Mouse (Mus musculus): ENCODE data around the gene Grm6. TPM values are rescaled to one million over a fixed set of nuclear protein-coding genes. Genes with fewer than 3 reads are reported as not detected.

The Grm6 gene
- polyA plus RNA-seq, 1 experiment, result not detected

GRCm38 (mm10) chr11:50913301-50913700, 62.8 kb downstream of the Grm6 start:
- no peak for DNase-seq (ENCODE audit: extremely low spot score in 1 of 2, low spot score in 1 of 2)

GRCm38 (mm10) chr11:50914461-50914860, 64.0 kb downstream of the Grm6 start:
- DNase-seq (ENCODE audit: extremely low spot score in 1 of 2, low spot score in 1 of 2), result peak in 1 of 2 experiments; percentile 40

Other genes with a start within 250 kb of the Grm6 start
- 6.6 and 7.5 TPM in 2 replicates for gene Adamts2, start 248.6 kb upstream of the Grm6 start, polyA plus RNA-seq (2012; rRNA removed)
- 17.3 and 22.2 TPM in 2 replicates for gene Zfp354c, start 23.0 kb upstream of the Grm6 start, polyA plus RNA-seq (2012; rRNA removed)
- 1.9 TPM in 2 replicates for gene Zfp879, start 9.1 kb upstream of the Grm6 start, polyA plus RNA-seq (2012; rRNA removed)
- 5.6 and 6.0 TPM in 2 replicates for gene Zfp454, start 37.0 kb downstream of the Grm6 start, polyA plus RNA-seq (2012; rRNA removed)
- 16.1 and 19.2 TPM in 2 replicates for gene Zfp2, start 65.5 kb downstream of the Grm6 start, polyA plus RNA-seq (2012; rRNA removed)
- 2.6 and 2.8 TPM in 2 replicates for gene Zfp354b, start 80.9 kb downstream of the Grm6 start, polyA plus RNA-seq (2012; rRNA removed)
- gene 4933414I15Rik, start 93.1 kb downstream of the Grm6 start, polyA plus RNA-seq (2012; rRNA removed), result not detected in 2 replicates
- gene Prop1, start 103.1 kb downstream of the Grm6 start, polyA plus RNA-seq (2012; rRNA removed), result not detected in 2 replicates
- not detected in 2 replicates for gene Olfr1378, start 115.8 kb downstream of the Grm6 start, polyA plus RNA-seq (2012; rRNA removed)
- not detected in 2 replicates for gene Olfr1377, start 131.3 kb downstream of the Grm6 start, polyA plus RNA-seq (2012; rRNA removed)
- gene Olfr51, start 152.9 kb downstream of the Grm6 start, polyA plus RNA-seq (2012; rRNA removed), result not detected in 2 replicates
- not detected in 2 replicates for gene Olfr54, start 163.6 kb downstream of the Grm6 start, polyA plus RNA-seq (2012; rRNA removed)
- not detected in 2 replicates for gene Olfr1375, start 197.4 kb downstream of the Grm6 start, polyA plus RNA-seq (2012; rRNA removed)
- 9.8 and 12.5 TPM in 2 replicates for gene Zfp354a, start 208.6 kb downstream of the Grm6 start, polyA plus RNA-seq (2012; rRNA removed)